Mouse (Mus musculus): ENCODE results near the gene Gm49384. TPM values are rescaled to one million over a fixed set of nuclear protein-coding genes. Genes with fewer than 3 reads are reported as not detected.

The Gm49384 gene
- polyA plus RNA-seq, 1 experiment from 2014 or later, result 14.2 TPM

Small RNA genes within 50 kb of the gene (microRNA-seq; reads per million reads assigned to microRNA genes)
- gene Gm47287 (not detected), gene Gm47295 (1.2 reads per million)

Other genes starting within 250 kb of the Gm49384 start
- gene Rps29, start 45.1 kb downstream of the Gm49384 start, polyA plus RNA-seq (2015; fragmentation: Nextera tagmentation; extraction: Ambion mirVana), result 1,386 and 1,427 TPM in 2 replicates
- 12.8 and 18.0 TPM in 2 replicates for gene Lrr1, start 35.5 kb downstream of the Gm49384 start, polyA plus RNA-seq (2015; fragmentation: Nextera tagmentation; extraction: Ambion mirVana)
- 471 and 531 TPM in 2 replicates for gene Rpl36al, start 20.2 kb downstream of the Gm49384 start, polyA plus RNA-seq (2015; fragmentation: Nextera tagmentation; extraction: Ambion mirVana)
- gene Mgat2, start 20.1 kb downstream of the Gm49384 start, polyA plus RNA-seq (2015; fragmentation: Nextera tagmentation; extraction: Ambion mirVana), result 36.5 and 36.8 TPM in 2 replicates
- 19.0 and 20.5 TPM in 2 replicates for gene Gm49383, start 7.2 kb downstream of the Gm49384 start, polyA plus RNA-seq (2015; fragmentation: Nextera tagmentation; extraction: Ambion mirVana)
- 6.4 and 6.8 TPM in 2 replicates for gene Dnaaf2, start 5.8 kb downstream of the Gm49384 start, polyA plus RNA-seq (2015; fragmentation: Nextera tagmentation; extraction: Ambion mirVana)
- gene Pole2, start 23.9 kb upstream of the Gm49384 start, polyA plus RNA-seq (2015; fragmentation: Nextera tagmentation; extraction: Ambion mirVana), result 14.6 and 18.5 TPM in 2 replicates
- 8.6 and 9.8 TPM in 2 replicates for gene Klhdc1, start 36.9 kb upstream of the Gm49384 start, polyA plus RNA-seq (2015; fragmentation: Nextera tagmentation; extraction: Ambion mirVana)
- 118 and 123 TPM in 2 replicates for gene Klhdc2, start 92.4 kb upstream of the Gm49384 start, polyA plus RNA-seq (2015; fragmentation: Nextera tagmentation; extraction: Ambion mirVana)
- 56.4 and 64.7 TPM in 2 replicates for gene Nemf, start 152.9 kb upstream of the Gm49384 start, polyA plus RNA-seq (2015; fragmentation: Nextera tagmentation; extraction: Ambion mirVana)
- 31.5 and 31.9 TPM in 2 replicates for gene Arf6, start 167.9 kb upstream of the Gm49384 start, polyA plus RNA-seq (2015; fragmentation: Nextera tagmentation; extraction: Ambion mirVana)
- 0.88 and 0.94 TPM in 2 replicates for gene Gm9887, start 168.2 kb upstream of the Gm49384 start, polyA plus RNA-seq (2015; fragmentation: Nextera tagmentation; extraction: Ambion mirVana)